Mouse (Mus musculus) cerebellum, adult 18-20 months (tissue): ENCODE results near the gene Lysmd3.

Experiments
- DNase-seq, 2 experiments: peaks; one replicate each; pipeline ENCODE4 v3.0.0; 2021

The Lysmd3 gene

DNA sequence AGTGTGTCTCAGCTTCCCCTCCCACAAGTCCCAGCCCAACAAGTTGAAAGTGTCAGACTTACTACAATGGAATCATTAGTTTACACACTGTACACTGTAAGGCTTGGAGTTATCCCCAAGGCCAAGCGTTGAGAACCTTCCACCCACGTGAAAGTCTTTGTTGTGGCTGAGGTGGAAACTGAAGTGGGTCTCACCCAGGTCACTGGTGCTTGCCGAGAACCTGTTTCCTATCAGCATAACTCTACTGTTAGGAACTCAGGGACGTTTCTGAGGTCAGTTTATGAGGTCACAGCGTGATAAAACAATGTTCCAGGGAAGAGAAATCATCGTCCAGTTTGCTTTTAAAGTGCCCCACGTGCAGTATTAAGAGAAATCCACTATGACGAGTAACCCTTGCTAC is 17.9 kb downstream of the Lysmd3 start:
- no peak for DNase-seq

DNA sequence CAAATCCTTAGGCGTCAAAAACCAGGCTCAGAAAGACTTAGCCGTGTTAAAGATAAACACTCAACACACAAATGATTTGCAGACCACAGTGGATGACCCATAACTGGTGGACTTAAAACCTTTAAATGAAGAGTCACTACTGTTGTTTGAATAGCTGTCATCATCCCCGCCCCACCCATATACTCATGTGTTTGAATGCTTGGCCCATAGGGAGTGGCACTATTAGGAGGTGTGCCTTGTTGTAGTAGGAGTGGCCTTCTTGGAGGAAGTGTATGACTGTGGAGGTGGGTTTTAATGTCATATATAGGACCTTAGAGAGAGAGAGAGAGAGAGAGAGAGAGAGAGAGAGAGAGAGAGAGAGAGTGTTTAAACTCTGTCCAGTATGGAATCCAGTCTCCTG is 25.6 kb downstream of the Lysmd3 start:
- DNase-seq: no peak

DNA sequence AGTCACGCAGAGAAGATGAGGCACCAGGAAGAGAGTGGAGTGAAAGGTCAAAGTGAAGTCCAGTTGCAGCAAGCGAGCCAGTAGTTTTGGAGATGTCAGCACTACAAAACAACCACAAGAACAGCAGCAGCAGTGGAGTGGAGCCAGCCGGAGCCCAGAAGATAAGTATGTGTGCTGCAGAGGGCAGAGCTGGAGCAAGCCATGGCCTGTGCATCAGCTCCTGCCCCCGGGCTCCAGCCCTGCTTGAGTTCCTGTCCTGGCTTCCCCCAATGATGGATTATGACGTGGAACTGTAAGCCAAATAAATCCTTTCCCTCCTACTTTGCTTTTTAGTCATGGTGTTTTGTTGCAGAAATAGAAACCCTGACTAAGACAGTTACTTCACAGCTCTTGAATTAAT is 26.8 kb downstream of the Lysmd3 start:
- no peak for DNase-seq

DNA sequence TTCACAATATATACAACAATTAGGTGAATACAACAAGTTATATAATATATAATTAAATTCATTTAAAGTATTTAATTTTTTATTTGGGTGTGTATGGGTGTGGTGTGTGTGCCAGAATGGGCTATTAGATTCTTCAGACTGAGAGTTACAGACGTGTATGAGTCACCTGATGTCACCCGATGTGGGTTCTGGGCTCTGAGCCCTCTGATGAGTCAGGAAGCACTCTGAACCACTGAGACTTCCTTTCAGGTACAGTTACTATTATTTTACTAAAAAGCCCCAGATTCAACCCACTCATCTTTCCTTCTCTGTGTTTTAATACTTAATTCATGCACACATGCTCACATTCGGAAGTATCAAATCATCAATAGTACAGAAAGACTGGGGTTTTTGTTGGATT is 27.4 kb downstream of the Lysmd3 start:
- no peak for DNase-seq

DNA sequence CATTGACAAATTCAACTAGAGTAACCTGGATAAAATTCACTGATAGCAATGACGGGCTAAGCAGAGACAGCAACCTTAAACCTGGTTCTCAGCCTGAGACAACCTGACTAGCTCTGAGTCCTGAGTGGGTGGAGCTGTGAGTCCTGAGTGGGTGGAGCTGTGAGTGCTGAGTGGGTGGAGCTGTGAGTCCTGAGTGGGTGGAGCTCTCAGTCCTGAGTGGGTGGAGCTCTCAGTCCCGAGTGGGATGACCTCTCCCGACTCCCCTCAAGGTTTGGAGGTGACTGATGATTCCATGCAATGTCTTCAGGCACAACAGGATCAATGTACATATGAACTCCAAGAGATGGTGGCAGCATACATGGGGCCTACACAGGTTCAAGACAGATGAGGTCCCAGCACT is 32.1 kb downstream of the Lysmd3 start:
- no peak for DNase-seq

DNA sequence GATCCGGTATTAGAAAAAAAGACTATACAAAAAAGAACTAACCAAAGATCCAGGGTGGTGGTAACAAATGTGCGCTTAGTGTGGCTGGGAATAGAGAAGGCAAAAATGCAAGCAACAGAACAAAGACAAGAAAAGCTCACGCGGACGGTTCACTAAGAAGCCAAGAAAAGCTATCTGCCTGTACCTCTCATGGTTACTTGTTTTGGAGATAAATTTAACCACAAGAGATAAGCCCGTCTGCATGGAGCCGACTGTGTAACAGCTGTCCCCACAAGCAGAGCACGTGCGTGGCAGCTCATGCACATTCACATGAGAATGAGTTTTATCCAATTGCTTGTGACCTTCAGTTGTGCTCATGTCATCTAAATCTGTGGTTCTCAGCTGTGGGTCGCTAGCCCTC is 33.0 kb downstream of the Lysmd3 start:
- no peak for DNase-seq

DNA sequence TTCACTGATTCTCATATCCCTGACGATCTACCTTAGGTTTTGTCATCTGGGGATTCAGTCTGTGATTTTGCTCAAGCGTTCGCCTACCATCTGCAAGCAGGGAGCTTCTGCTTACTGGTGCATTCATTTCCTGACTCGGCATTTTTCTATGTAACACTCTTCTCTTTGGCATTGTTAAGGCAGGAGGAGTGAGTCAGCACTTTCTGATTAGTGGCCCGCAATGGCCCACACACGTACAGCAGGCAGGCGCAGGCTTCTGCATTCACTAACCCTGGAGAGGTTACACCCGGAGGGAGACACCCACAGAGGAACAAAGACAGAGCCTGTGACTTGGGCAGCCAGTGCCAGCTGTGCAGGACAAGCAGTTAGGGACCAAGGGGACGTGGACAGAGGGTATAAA is 34.1 kb downstream of the Lysmd3 start:
- DNase-seq: no peak

DNA sequence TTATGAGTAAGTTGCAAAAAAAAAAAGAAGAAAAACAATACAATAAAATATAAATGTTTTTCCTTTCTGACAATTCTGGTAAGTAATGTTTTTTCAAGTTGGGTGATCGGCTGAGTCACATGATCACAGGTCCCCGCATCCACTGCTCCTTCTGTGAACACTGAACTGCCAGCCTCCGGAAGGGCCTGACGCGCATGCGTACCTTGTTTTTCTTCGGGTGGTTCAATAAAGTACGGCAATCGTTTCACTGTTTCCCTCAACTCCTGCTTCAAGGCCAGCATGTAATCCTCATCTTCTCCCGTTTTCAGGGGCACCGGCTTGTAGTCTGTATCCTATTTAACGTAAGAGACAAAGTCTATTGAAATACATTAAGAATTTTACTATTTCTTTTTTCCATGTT is 37.0 kb downstream of the Lysmd3 start:
- DNase-seq: no peak

DNA sequence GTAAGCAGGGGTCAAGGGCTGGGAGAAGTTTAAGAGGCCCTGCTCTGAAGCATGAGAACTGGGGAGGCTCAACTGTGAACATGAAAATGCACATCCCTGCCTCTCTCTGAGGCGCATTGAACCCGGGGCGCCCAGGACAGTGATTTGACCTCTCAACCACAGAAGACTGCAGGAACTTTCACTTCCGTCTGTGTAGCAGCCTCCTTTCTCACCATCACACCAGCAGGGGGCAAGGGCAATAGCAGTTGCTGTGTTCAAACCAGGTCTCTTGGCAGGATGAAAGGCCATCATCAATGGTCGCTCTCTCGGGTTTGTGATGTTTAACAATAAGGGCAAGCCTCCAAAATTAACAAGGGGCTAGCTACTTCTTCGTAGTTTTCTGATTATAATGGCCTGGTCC is 45.7 kb downstream of the Lysmd3 start:
- DNase-seq: no peak

DNA sequence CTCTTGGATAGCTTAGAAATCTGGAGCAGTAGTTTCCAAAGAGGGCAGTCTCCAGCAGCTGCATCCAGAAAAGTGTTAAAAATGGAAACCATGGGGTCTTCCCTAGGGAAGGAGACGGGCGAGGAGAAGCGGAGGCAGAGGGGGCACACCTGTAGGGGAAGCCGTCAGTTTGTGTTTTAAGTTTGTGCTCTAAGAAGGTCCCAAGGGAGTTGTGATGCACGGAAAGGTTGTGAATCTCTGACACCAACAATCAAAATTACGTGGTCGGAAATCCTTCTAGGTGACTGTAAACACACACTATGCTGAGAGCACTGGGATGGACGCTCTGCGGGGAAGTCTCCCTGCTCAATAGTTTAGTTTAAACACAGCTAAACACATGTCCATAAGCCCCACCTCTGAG is 46.2 kb downstream of the Lysmd3 start:
- DNase-seq: no peak

DNA sequence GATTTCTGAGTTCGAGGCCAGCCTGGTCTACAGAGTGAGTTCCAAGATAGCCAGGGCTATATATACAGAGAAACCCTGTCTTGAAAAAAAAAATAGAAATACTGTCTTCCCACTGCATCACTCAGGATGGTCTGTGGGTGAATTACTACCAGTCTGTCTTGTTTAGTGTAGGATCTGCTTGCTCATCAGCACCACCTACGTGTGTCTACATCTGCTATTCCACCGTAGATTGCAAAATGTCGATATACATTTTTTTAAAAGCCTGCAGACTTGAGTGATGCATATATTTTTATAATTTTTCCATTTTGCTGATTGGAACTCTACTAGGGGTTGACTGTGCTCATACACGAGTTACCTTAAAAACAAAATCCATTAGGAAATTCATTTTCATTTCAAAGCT is 48.8 kb downstream of the Lysmd3 start:
- DNase-seq: no peak

DNA sequence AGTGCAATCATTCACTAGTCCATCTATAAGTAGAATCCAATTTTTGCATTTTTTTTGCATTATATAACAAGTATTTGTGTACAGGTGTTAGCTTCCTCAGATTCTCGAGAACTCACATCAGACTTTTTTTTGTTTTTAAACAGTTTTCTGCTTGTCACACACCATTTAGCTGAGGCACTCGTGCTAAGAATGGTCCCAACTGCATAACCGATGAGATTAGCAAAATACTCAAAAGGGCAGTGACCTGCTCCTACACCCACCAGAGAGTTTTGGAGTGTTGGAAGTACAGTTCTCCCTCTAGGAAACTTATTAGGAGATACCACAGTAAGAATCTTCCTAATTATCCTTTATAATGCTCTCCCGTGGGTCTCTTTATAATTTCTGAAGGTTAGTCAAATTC is 52.3 kb downstream of the Lysmd3 start:
- no peak for DNase-seq

DNA sequence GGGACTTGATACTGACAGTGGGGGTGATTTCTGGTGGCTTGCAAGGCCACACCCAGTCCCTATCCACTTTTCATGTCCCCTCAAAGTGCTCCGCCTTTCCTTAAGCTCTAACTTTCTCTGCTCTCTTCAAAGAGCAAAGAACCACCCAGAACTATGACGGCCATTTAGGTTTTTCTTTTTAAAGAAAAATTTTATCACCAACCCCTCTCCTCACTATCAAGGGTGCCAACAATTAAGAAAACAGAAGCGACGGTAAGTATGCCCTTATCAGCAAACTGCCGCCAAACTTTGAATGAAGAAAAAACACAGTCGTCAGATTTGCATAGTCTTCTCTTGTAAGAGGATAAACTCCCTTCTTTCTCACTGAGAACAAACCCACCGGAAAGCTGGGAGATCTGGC is 52.8 kb downstream of the Lysmd3 start:
- no peak for DNase-seq

DNA sequence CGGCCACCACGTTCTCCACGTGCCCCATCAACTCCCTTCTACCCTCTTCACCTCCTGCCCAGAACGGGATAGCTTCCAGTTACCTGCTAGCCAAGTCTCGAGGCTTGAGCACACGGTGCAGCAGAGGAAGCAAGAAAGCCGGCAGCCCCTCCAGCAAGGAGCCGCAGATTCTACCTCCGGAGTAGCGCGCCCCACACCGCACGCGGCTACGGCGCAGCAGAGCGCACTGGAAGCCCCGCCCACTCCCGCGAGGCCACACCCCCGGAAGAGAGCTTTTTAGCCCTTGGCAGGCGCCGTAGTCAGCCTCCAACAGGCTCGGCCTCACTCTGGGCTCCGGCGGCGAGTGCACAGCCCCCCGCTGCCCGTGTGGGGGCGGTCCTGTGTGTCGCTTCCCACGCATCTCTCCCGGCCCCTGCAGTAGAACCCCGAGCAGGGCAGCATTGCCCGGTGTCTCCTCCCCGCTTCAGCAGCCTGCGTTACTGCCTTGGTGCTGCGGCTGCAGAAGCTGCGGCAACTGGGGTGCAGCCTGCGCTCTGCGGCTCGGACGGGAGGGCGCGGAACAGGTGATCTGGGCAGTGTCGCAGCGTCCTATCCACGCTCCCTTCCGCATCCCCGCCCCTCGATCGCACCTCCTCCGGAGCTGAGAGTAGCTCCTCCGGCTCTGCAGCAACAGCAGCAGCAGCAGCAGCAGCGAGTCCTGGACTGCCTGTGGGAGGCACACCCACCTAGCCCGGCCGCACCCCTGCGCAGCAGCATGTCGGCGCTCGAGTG is 53.5 kb downstream of the Lysmd3 start, which contains the start of the genes Polr3g and Mblac2:
Gene Polr3g (minus strand): TSS at position 239 of the 771 bp plus-strand sequence.
Gene Mblac2 (plus strand): TSS at position 567 of the 771 bp plus-strand sequence.
- peak; percentile 94 to 98 for DNase-seq

DNA sequence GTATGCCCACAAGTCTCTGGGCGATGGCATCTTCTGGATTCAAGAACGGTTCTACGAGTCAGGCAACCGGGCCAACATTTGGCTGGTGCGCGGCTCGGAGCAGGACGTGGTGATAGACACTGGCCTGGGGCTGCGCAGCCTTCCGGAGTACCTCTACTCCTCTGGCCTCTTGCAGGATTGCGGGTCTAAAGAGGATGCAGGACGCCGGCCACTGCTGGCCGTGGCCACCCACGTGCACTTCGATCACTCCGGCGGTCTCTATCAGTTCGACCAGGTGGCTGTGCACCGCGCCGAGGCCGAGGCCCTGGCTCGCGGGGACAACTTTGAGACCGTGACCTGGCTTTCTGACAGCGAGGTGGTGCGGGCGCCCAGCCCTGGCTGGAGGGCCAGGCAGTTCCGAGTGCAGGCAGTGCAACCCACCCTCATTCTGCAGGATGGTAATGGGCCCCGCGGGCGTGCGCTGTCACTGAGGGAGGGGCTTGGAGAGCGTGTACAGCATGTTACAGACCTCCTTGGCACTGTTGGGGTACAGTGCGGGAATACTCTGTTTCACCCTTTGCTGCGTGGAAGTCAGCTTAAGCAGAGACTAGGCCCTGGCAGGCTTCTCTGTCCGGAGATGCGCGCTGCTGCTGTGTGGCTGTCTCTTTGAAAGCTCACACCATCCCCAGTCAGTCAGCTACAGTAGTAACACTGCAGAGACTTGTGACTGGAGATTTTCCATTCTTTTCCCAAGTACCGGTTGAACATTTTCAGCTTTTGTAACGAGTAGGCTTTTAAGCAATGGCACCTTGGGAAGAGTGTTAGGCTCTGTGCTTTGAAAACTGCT is 54.3 kb downstream of the Lysmd3 start:
- peak in 1 of 2 experiments; percentile 49 for DNase-seq

DNA sequence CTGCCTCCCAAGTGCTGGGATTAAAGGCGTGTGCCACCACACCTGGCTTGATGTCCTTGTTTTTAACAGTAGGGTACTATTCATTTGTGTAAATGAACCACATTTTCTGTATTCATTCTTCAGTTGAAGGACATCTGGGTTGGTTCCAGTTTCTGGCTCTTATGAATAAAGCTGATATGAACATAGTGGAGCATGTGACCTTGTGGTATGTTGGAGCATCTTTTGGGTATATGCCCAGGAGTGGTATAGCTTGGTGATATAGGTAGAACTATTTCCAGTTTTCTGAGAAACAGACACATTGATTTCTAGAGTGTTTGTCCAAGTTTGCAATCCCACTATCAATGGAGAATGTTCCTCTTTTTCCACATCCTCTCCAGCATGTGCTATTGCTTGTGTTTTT is 56.4 kb downstream of the Lysmd3 start:
- DNase-seq: no peak
